Mouse (Mus musculus) forebrain, embryonic 14.5 days (tissue): ENCODE results near the gene Olfr90. TPM values are rescaled to one million over a fixed set of nuclear protein-coding genes. Genes with fewer than 3 reads are reported as not detected.
"Not testable (repeated sequence)": the region's sequence is repeated elsewhere in the genome, so short reads cannot be mapped to it uniquely, and the experiment has no call there.

Experiments used
- ATAC-seq: fragments of 200-750 bp; cut with Nextera tagmentation; 2 replicates; pipeline ENCODE4 v1.8.0; 2017; ENCODE audit warnings: mild to moderate bottlenecking, moderate library complexity
- DNase-seq: peaks from one replicate; pipeline ENCODE4 v3.0.0-alpha.2; 2015; ENCODE audit warnings: low spot score
- H3K27ac ChIP-seq: fragments of 300-500 bp; sonication (generic); 2 replicates; pipeline ENCODE4 v1.5.1; 2014; ENCODE audit warnings: low read depth, mild to moderate bottlenecking, control low read depth, low read length, moderate library complexity
- H3K27me3 ChIP-seq: fragments of 300-500 bp; sonication (generic); replicated peaks from 2 replicates; pipeline ENCODE4 v1.6.1; 2014; ENCODE audit warnings: low read length, control low read depth, mixed read lengths; ENCODE audit not compliant: control insufficient read depth, insufficient read depth
- H3K36me3 ChIP-seq: fragments of 300-500 bp; sonication (generic); 2 replicates; pipeline ENCODE4 v1.6.1; 2014; ENCODE audit warnings: low read length, control low read depth; ENCODE audit not compliant: control insufficient read depth, insufficient read depth
- H3K4me1 ChIP-seq: fragments of 300-500 bp; sonication (generic); 2 replicates; pipeline ENCODE4 v1.6.1; 2014; ENCODE audit warnings: antibody characterized with exemption, low read length, control low read depth; ENCODE audit not compliant: control insufficient read depth, insufficient read depth
- H3K4me2 ChIP-seq: fragments of 300-500 bp; sonication (generic); 2 replicates; pipeline ENCODE4 v1.6.1; 2014; ENCODE audit warnings: mild to moderate bottlenecking, control low read depth, low read length
- H3K4me3 ChIP-seq: fragments of 300-500 bp; sonication (generic); 2 replicates; pipeline ENCODE4 v1.5.1; 2014; ENCODE audit warnings: low read depth, low read length, control low read depth
- H3K9ac ChIP-seq: fragments of 300-500 bp; sonication (generic); 2 replicates; pipeline ENCODE4 v1.6.1; 2014; ENCODE audit warnings: mild to moderate bottlenecking, low read length, control low read depth, moderate library complexity
- H3K9me3 ChIP-seq: fragments of 300-500 bp; sonication (generic); replicated peaks from 2 replicates; pipeline ENCODE4 v1.6.1; 2016; ENCODE audit warnings: low read length, control low read depth, mixed read lengths; ENCODE audit not compliant: control insufficient read depth
- WGBS: fragments of 180-500 bp; shearing (Covaris S2); extraction: QIAGEN DNeasy Blood & Tissue Kit; methylation state at CpG from one replicate; pipeline ENCODE4 v1.1.7; 2014; 5-methylcytosine and 5-hydroxymethylcytosine counted together
- polyA plus RNA-seq: library from polyadenylated mRNA; unstranded; fragments of >200 nt; fragmentation: Nextera tagmentation; extraction: Ambion mirVana; gene quantifications from 2 replicates; pipeline ENCODE4 v1.2.1, GENCODE M21; 2014

Olfr90 gene
- polyA plus RNA-seq = not detected in 2 replicates

DNA sequence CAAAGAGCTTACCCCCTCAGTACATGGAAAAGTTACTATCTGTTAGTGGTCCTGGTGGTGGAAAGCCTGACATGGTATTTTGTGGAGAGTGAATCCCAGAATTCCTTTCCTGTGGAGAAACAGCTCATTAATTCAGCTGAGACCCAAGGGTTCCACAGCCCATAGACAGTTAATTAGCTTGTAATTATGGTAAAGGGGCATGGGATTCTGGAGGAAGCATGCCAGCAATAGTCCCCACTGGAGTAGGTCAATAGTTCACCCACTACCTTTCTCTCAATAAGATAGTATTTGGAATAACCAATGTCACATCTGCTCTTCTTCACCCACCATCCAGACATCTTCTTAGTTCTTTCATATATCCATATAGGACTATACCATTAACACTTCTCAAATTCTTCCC lies at the start of gene Olfr90:
Olfr90 (minus strand) TSS at position 101 of the 400 bp plus-strand sequence.
- H3K27ac ChIP-seq = no peak within 1 kb of the TSS
- H3K27me3 ChIP-seq = no peaks in the 10 kb centered on the region
- H3K9me3 ChIP-seq = no peaks in the 10 kb centered on the region
- no peak for ATAC-seq
- H3K36me3 ChIP-seq = no peaks in the 10 kb centered on the region
- H3K9ac ChIP-seq = no peak within 1 kb of the TSS
- DNase-seq = no peak
- H3K4me3 ChIP-seq = no peak within 1 kb of the TSS
- H3K4me2 ChIP-seq = no peak within 1 kb of the TSS
- no peaks in the 10 kb centered on the region for H3K4me1 ChIP-seq

DNA sequence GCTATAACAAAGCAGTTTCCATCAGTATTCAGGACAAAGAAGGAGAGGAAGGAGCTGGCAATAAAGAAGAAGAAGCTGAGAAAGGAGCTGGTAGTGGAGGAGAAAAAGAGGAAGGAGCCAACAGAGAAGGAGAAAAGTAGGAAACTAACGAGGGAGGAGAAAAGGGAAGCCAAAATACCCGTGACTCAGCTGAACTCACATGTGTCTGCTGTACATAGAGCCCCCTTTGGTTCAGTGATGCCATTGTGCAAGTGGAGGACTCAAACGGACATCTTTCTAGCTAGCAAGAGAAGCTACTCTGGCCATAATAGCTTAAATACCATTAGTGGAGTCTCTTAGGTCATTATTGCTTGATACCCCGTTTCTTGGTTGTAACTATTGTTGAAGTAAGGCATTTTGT lies 43.1 kb upstream of the Olfr90 start:
- H3K4me3 ChIP-seq, ATAC-seq, H3K27ac ChIP-seq, H3K36me3 ChIP-seq, H3K4me1 ChIP-seq, H3K9ac ChIP-seq, H3K9me3 ChIP-seq, H3K4me2 ChIP-seq, DNase-seq, H3K27me3 ChIP-seq: not testable (repeated sequence)
- 62% methylated on average over 4 of the region's 4 CpGs for WGBS

DNA sequence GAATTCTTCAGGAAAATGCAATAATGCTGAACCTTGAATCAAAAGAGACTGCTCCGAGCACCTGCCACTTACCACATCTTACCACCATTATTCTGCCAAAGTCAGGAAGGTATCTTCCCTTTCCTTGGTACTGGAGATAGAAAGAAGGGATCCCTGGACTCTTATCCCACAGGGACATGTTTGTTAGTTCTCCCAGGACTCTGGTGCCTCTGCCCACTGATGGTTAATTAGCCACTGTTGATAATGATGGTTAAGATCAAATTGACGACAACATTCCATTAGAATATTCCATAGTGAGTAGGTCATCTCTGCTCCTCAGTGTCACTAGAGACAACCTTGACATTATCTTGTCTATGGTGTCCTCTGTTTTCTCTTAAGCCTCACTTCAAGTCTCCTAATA lies 31.7 kb upstream of the Olfr90 start, which contains the start of gene Olfr92:
Olfr92 (minus strand) TSS at position 101 of the 400 bp plus-strand sequence.
- WGBS = 85% methylated on average over 2 of the region's 2 CpGs
- Histone ChIP-seq H3K4me3 (no peak within 1 kb of the TSS), H3K9me3 (no peaks in the 10 kb centered on the region), H3K9ac (no peak within 1 kb of the TSS), H3K27ac (no peak within 1 kb of the TSS), H3K4me2 (no peak within 1 kb of the TSS), H3K4me1 (no peaks in the 10 kb centered on the region), H3K36me3 (no peaks in the 10 kb centered on the region), H3K27me3 (no peaks in the 10 kb centered on the region)
- no peak for DNase-seq
- no peak for ATAC-seq

DNA sequence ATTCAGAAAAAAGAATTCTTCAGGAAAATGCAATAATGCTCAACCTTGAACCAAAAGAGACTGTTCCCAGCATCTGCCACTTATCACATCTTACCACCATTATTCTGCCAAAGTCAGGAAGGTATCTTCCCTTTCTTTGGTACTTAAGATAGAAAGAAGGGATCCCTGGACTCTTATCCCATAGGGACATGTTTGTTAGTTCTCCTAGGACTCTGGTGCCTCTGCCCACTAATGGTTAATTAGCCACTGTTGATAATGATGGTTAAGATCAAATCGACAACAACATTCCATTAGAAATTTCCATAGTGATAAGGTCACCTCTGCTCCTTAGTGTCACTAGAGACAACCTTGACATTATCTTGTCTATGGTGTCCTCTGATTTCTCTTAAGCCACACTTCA lies 9.9 kb upstream of the Olfr90 start, which contains the start of gene Olfr91:
Olfr91 (minus strand) TSS at position 101 of the 400 bp plus-strand sequence.
- H3K9me3 ChIP-seq = no peaks in the 10 kb centered on the region
- H3K4me2 ChIP-seq = no peak within 1 kb of the TSS
- no peak within 1 kb of the TSS for H3K9ac ChIP-seq
- H3K36me3 ChIP-seq = no peaks in the 10 kb centered on the region
- no peaks in the 10 kb centered on the region for H3K4me1 ChIP-seq
- DNase-seq (no peak), ATAC-seq (no peak)
- H3K27ac ChIP-seq = no peak within 1 kb of the TSS
- no peak within 1 kb of the TSS for H3K4me3 ChIP-seq
- 93% methylated on average over 1 of the region's 1 CpGs for WGBS
- no peaks in the 10 kb centered on the region for H3K27me3 ChIP-seq

DNA sequence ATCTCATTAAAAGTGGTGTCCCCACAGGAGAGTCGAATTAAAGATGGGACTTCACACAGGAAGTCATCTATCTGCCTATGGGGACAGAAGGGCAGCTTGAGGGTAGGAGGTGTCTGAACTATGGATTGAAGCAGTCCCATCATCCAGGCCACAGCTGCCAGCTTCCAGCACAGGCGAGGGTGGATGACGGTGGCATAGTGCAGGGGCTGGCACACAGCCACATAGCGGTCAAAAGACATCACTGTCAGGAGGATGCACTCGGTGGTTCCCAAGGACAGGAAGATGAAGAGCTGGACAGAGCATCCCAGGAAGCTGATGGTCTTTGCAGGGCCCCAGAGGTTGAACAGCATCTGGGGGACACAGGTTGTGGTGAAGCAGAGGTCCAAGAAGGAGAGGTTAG lies 5.0 kb upstream of the Olfr90 start:
- Histone ChIP-seq H3K4me1 (no peaks in the 10 kb centered on the region), H3K36me3 (no peaks in the 10 kb centered on the region), H3K9ac (no peak overlapping the region), H3K9me3 (no peaks in the 10 kb centered on the region), H3K27me3 (no peaks in the 10 kb centered on the region), H3K4me3 (no peak overlapping the region), H3K4me2 (no peak overlapping the region), H3K27ac (no peak overlapping the region)
- DNase-seq (no peak), ATAC-seq (no peak)
- WGBS = 84% methylated on average over 5 of the region's 5 CpGs

DNA sequence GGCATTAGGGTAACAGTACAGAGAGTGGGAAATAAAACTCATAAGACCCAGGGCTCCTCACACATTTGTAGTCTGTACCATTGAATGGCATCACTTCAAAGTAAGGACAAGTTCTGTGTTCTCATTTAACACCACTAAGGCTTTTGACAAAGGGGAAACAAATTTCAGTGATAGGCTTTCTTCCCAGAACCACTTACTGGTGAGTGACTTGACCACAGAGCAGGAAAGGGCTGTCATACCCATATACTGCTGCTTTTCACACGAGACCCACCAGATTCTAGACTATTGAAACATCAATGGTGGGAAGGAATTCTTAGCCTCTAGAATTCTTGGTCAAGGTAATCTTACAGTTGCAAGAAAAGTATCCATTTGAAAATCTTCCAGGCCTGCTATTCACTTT lies 3.9 kb upstream of the Olfr90 start:
- DNase-seq = no peak
- no peaks in the 10 kb centered on the region for H3K36me3 ChIP-seq
- H3K4me3 ChIP-seq = no peak overlapping the region
- ATAC-seq = no peak
- H3K27ac ChIP-seq = no peak overlapping the region
- H3K27me3 ChIP-seq = no peaks in the 10 kb centered on the region
- no peaks in the 10 kb centered on the region for H3K4me1 ChIP-seq
- no peak overlapping the region for H3K4me2 ChIP-seq
- no peak overlapping the region for H3K9ac ChIP-seq
- 71% methylated on average over 1 of the region's 1 CpGs for WGBS
- no peaks in the 10 kb centered on the region for H3K9me3 ChIP-seq

DNA sequence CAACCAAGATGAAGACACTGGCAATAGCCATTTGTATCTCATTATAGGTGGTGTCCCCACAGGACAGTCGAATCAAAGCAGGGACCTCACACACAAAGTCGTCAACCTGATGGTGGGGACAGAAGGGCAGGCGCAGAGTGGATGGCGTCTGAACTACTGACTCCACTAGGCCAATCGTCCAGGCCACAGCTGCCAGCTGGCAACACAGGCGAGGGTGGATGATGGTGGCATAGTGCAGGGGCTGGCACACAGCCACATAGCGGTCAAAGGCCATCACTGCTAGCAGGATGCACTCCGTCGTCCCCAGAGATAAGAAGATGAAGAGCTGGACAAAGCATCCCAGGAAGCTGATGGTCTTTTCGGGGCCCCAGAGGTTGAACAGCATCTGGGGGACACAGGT lies 2.8 kb downstream of the Olfr90 start:
- WGBS = 83% methylated on average over 10 of the region's 10 CpGs
- Histone ChIP-seq H3K4me1 (no peaks in the 10 kb centered on the region), H3K9ac (no peak overlapping the region), H3K27me3 (no peaks in the 10 kb centered on the region), H3K4me3 (no peak overlapping the region), H3K27ac (no peak overlapping the region), H3K4me2 (no peak overlapping the region), H3K36me3 (no peaks in the 10 kb centered on the region), H3K9me3 (no peaks in the 10 kb centered on the region)
- no peak for ATAC-seq
- DNase-seq = no peak

DNA sequence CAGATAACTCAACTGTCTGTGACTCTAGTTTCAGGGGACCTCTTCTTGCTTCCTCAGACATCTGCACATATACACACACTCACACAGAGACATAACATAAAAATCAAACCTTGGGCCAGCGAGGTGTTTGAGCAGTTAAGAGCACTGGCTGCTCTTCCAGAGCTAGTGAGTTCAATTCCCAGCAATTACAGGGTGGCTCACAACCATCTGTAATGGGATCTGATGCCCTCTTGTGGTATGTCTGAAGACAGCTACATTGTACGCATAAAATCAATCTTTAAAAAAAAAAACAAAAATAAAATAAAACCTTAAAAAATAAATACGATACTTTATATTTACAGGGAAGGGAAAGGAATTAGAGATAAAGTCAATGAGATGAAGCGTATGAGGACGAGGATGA lies 3.7 kb downstream of the Olfr90 start:
- no peak overlapping the region for H3K27ac ChIP-seq
- H3K4me2 ChIP-seq = no peak overlapping the region
- 67% methylated on average over 5 of the region's 5 CpGs for WGBS

DNA sequence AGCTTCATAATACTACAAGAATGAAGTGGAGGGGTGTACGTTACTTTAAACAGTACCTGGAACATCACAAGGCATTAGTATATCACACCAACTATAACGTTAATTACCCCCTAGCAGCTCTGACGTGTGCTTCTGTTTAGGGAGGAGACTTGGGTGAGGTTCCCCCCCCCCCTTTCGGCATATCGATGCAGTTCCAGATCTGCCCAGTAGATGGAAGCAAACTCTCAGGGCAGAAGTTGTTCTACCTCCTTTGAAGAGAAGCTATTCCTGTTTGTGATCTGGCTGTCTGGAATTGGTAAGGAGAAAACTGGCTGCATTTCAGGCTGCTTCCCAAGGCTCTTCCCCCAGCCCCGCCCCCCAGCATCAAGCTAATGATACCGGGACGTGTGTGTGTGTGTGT lies 5.0 kb downstream of the Olfr90 start:
- no peaks in the 10 kb centered on the region for H3K9me3 ChIP-seq
- ATAC-seq (peak; percentile 60), DNase-seq (peak; percentile 89)
- H3K27ac ChIP-seq = no peak overlapping the region
- H3K4me2 ChIP-seq = no peak overlapping the region
- peaks cover 9% of the 10 kb centered on the region for H3K4me1 ChIP-seq
- no peak overlapping the region for H3K4me3 ChIP-seq
- H3K9ac ChIP-seq = no peak overlapping the region
- no peaks in the 10 kb centered on the region for H3K36me3 ChIP-seq
- WGBS = 6% methylated on average over 8 of the region's 8 CpGs
- no peaks in the 10 kb centered on the region for H3K27me3 ChIP-seq

More for the DNA sequence above, 3.7 kb downstream of the Olfr90 start:
- Histone ChIP-seq H3K27me3 (no peaks in the 10 kb centered on the region), H3K4me1 (no peaks in the 10 kb centered on the region), H3K9ac (no peak overlapping the region), H3K4me3 (no peak overlapping the region), H3K9me3 (no peaks in the 10 kb centered on the region), H3K36me3 (no peaks in the 10 kb centered on the region)
- ATAC-seq (no peak), DNase-seq (peak; percentile 19)
